Mouse (Mus musculus) forebrain, embryonic 15.5 days (tissue): Measurements from ENCODE around the gene Ccdc187. TPM values are rescaled to one million over a fixed set of nuclear protein-coding genes. Genes with fewer than 3 reads are reported as not detected.
A peak's percentile ranks its signal among the peaks of the same experiment; 100 is the strongest.

Experiments used
- ATAC-seq: fragments of 200-750 bp; cut with Nextera tagmentation; replicated peaks from 2 replicates; pipeline ENCODE4 v1.8.0; 2017; ENCODE audit warnings: mild to moderate bottlenecking, moderate TSS enrichment, moderate library complexity
- H3K27ac ChIP-seq: fragments of 300-500 bp; sonication (generic); replicated peaks from 2 replicates; pipeline ENCODE4 v1.5.1; 2015; ENCODE audit warnings: mild to moderate bottlenecking, inconsistent platforms
- H3K27me3 ChIP-seq: fragments of 300-500 bp; sonication (generic); 2 replicates; pipeline ENCODE4 v1.6.1; 2015; ENCODE audit warnings: inconsistent platforms
- H3K36me3 ChIP-seq: fragments of 300-500 bp; sonication (generic); 2 replicates; pipeline ENCODE4 v1.6.1; 2015; ENCODE audit warnings: mild to moderate bottlenecking, inconsistent platforms
- H3K4me1 ChIP-seq: fragments of 300-500 bp; sonication (generic); 2 replicates; pipeline ENCODE4 v1.6.1; 2015; ENCODE audit warnings: inconsistent platforms
- H3K4me2 ChIP-seq: fragments of 300-500 bp; sonication (generic); replicated peaks from 2 replicates; pipeline ENCODE4 v1.6.1; 2015; ENCODE audit warnings: mild to moderate bottlenecking, inconsistent platforms
- H3K4me3 ChIP-seq: fragments of 300-500 bp; sonication (generic); 2 replicates; pipeline ENCODE4 v1.5.1; 2015; ENCODE audit warnings: mild to moderate bottlenecking, inconsistent platforms
- H3K9ac ChIP-seq: fragments of 300-500 bp; sonication (generic); replicated peaks from 2 replicates; pipeline ENCODE4 v1.6.1; 2015; ENCODE audit warnings: mild to moderate bottlenecking, inconsistent platforms
- H3K9me3 ChIP-seq: fragments of 300-500 bp; sonication (generic); 2 replicates; pipeline ENCODE4 v1.6.1; 2016; ENCODE audit warnings: inconsistent platforms
- WGBS: fragments of 180-500 bp; shearing (Covaris S2); methylation state at CpG from one replicate; pipeline ENCODE4 v1.1.7; 2015; ENCODE audit warnings: mixed read lengths; 5-methylcytosine and 5-hydroxymethylcytosine counted together
- polyA plus RNA-seq: library from polyadenylated mRNA; unstranded; fragments of >200 nt; fragmentation: Nextera tagmentation; extraction: Ambion mirVana; gene quantifications from 2 replicates; pipeline ENCODE4 v1.2.1, GENCODE M21; 2015

Gene Ccdc187
- polyA plus RNA-seq: 0.18 and 0.24 TPM in 2 replicates

DNA sequence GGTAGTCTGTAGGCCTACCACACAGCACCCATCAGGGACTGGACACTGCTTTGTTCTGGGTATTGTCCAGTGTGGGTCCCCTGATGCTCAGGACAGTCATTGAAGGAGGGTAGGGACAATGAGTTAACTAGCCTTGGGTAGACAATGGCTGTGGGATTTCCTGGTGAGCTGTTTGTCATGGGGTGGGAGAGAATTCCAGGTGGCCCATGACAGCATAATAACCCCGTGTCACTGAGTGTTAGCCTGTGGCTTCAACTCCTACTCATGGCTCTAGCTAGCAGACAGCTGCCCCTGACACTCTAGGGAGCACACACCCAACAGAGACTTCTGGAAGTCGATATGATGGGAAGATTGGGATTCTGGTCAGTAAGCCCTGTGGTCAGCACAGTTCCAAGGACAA is at the start of gene Ccdc187:
Gene Ccdc187 (minus strand): TSS at position 101 of the 400 bp plus-strand sequence.
- Histone ChIP-seq H3K4me2 (no peak within 1 kb of the TSS), H3K9ac (no peak within 1 kb of the TSS), H3K27me3 (no peaks in the 10 kb centered on the region), H3K36me3 (no peaks in the 10 kb centered on the region), H3K4me1 (peaks cover 32% of the 10 kb centered on the region), H3K4me3 (no peak within 1 kb of the TSS), H3K9me3 (no peaks in the 10 kb centered on the region), H3K27ac (no peak within 1 kb of the TSS)
- WGBS: 57% methylated on average over 2 of the region's 2 CpGs
- no peak for ATAC-seq

- 74% methylated on average over 11 of the region's 11 CpGs for WGBS
- H3K9me3 ChIP-seq: no peaks in the 10 kb centered on the region
- H3K9ac ChIP-seq: no peak overlapping the region
- peaks cover 77% of the 10 kb centered on the region for H3K36me3 ChIP-seq
- H3K27ac ChIP-seq: no peak overlapping the region
- no peak overlapping the region for H3K4me3 ChIP-seq
- no peak overlapping the region for H3K4me2 ChIP-seq
- no peak for ATAC-seq
- H3K27me3 ChIP-seq: no peaks in the 10 kb centered on the region
- H3K4me1 ChIP-seq: no peaks in the 10 kb centered on the region; the same call in 1 of the 2 replicates
Observed at GRCm38 (mm10) chr2:26342609-26343490, 48.5 kb upstream of the Ccdc187 start.

- no peak overlapping the region for H3K27ac ChIP-seq
- no peak for ATAC-seq
- 68% methylated on average over 10 of the region's 10 CpGs for WGBS
- H3K4me1 ChIP-seq: no peaks in the 10 kb centered on the region; the same call in 1 of the 2 replicates
- H3K9me3 ChIP-seq: no peaks in the 10 kb centered on the region
- no peak overlapping the region for H3K4me3 ChIP-seq
- H3K4me2 ChIP-seq: no peak overlapping the region
- H3K36me3 ChIP-seq: peaks cover 69% of the 10 kb centered on the region
- H3K27me3 ChIP-seq: no peaks in the 10 kb centered on the region
- no peak overlapping the region for H3K9ac ChIP-seq
Observed at GRCm38 (mm10) chr2:26342044-26342443, 47.7 kb upstream of the Ccdc187 start.

DNA sequence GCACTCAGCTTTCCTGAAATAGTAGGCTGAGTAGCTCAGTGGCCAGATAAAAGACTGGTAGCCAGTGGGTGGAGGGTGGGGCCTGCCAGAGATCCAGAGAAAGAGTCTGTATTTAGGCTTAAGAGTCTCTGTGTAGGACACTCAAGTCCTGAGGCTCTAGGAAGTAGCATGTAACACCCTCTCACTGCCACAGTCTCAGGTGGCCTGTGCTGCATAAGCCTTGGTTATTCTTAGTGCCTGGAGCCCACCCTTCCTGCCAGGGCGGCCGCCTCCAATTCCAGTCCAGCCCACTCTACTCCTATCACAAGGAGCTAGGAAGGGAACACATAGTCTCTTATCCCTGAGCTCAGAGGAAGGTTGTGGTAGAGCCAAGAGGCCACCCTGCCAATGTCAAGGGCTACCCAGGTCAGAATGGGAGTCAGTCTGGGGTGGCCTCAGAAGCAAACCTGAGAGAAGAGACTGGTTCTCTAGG is 47.2 kb upstream of the Ccdc187 start:
- no peaks in the 10 kb centered on the region for H3K9me3 ChIP-seq
- 93% methylated on average over 2 of the region's 2 CpGs for WGBS
- peaks cover 64% of the 10 kb centered on the region for H3K36me3 ChIP-seq
- H3K27ac ChIP-seq: no peak overlapping the region
- no peak overlapping the region for H3K9ac ChIP-seq
- no peak overlapping the region for H3K4me3 ChIP-seq
- H3K27me3 ChIP-seq: no peaks in the 10 kb centered on the region
- H3K4me1 ChIP-seq: no peaks in the 10 kb centered on the region; the same call in 1 of the 2 replicates
- no peak overlapping the region for H3K4me2 ChIP-seq
- ATAC-seq: no peak

- Histone ChIP-seq H3K4me2 (no peak overlapping the region), H3K9me3 (no peaks in the 10 kb centered on the region), H3K4me1 (no peaks in the 10 kb centered on the region; the same call in 1 of the 2 replicates), H3K27ac (no peak overlapping the region), H3K36me3 (peaks cover 42% of the 10 kb centered on the region), H3K4me3 (no peak overlapping the region), H3K27me3 (no peaks in the 10 kb centered on the region), H3K9ac (no peak overlapping the region)
- ATAC-seq: no peak
- 79% methylated on average over 5 of the region's 5 CpGs for WGBS
Observed at GRCm38 (mm10) chr2:26339204-26339551, 44.8 kb upstream of the Ccdc187 start.

- Histone ChIP-seq H3K27ac (no peak overlapping the region), H3K4me2 (no peak overlapping the region), H3K9ac (no peak overlapping the region), H3K4me1 (no peaks in the 10 kb centered on the region; the same call in 1 of the 2 replicates), H3K36me3 (peaks cover 36% of the 10 kb centered on the region), H3K9me3 (no peaks in the 10 kb centered on the region), H3K27me3 (no peaks in the 10 kb centered on the region), H3K4me3 (no peak overlapping the region)
- ATAC-seq: no peak
- WGBS: 76% methylated on average over 9 of the region's 13 CpGs
Observed at GRCm38 (mm10) chr2:26338302-26339203, 44.2 kb upstream of the Ccdc187 start.

GRCm38 (mm10) chr2:26330702-26331101 is 36.3 kb upstream of the Ccdc187 start:
- no peaks in the 10 kb centered on the region for H3K9me3 ChIP-seq
- WGBS: 84% methylated on average over 6 of the region's 6 CpGs
- H3K4me1 ChIP-seq: no peaks in the 10 kb centered on the region
- H3K4me3 ChIP-seq: no peak overlapping the region
- no peak overlapping the region for H3K9ac ChIP-seq
- H3K4me2 ChIP-seq: no peak overlapping the region
- H3K36me3 ChIP-seq: peaks cover 55% of the 10 kb centered on the region
- ATAC-seq: 0 out of 2 replicates have a peak, but pooled peaks have one; percentile 37
- H3K27ac ChIP-seq: no peak overlapping the region
- H3K27me3 ChIP-seq: no peaks in the 10 kb centered on the region

- peaks cover 61% of the 10 kb centered on the region for H3K36me3 ChIP-seq
- H3K4me1 ChIP-seq: no peaks in the 10 kb centered on the region
- no peak for ATAC-seq
- no peak overlapping the region for H3K4me3 ChIP-seq
- no peaks in the 10 kb centered on the region for H3K27me3 ChIP-seq
- WGBS: 93% methylated on average over 4 of the region's 4 CpGs
- no peak overlapping the region for H3K9ac ChIP-seq
- no peak overlapping the region for H3K27ac ChIP-seq
- no peaks in the 10 kb centered on the region for H3K9me3 ChIP-seq
- no peak overlapping the region for H3K4me2 ChIP-seq
Observed at GRCm38 (mm10) chr2:26330056-26330468, 35.7 kb upstream of the Ccdc187 start.

DNA sequence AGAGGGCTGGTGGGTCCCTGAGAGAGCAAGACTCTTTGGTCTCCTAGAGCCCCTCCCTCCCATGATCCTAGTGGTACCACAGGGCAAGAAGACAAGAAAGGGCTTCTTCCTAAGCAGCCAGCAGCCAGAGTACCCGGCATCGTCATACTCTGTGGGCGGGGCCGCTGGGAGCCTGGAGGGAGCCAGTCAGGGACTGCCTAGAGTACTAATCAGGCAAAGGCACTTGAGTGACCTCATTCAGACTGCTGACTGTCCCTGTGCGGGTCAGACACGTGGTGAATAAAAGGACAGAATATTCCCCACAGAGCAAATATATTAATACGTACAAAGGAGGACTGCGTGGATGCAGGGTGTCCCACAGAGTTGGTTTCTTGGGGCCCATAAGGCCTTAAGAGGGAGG is 35.0 kb upstream of the Ccdc187 start:
- ATAC-seq: no peak; the same call in 1 of the 2 replicates
- 54% methylated on average over 8 of the region's 8 CpGs for WGBS

DNA sequence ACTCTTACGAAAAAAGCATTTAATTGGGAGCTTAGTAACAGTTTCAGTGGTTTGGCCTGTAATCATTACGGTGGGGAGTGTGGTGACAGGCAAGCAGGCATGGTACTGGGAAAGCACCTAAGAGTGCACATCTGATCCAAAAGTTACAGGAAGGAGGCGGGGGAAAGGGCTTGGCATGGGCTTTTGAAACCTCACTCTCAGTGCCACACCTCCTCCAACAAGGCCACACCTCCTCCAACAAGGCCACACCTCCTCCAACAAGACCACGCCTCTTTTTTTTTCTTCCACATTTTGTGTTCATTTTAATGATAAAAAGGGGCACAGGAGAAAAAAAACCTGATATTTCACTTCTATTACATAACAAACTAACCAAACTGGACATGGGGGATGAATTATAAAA is 33.5 kb upstream of the Ccdc187 start:
- 86% methylated on average over 4 of the region's 4 CpGs for WGBS
- Histone ChIP-seq H3K9ac (no peak overlapping the region), H3K27ac (no peak overlapping the region), H3K27me3 (no peaks in the 10 kb centered on the region), H3K4me2 (no peak overlapping the region), H3K36me3 (peaks cover 81% of the 10 kb centered on the region), H3K9me3 (no peaks in the 10 kb centered on the region), H3K4me3 (no peak overlapping the region), H3K4me1 (no peaks in the 10 kb centered on the region)
- ATAC-seq: no peak

More for the DNA sequence above, 35.0 kb upstream of the Ccdc187 start:
- no peak overlapping the region for H3K4me2 ChIP-seq
- peaks cover 68% of the 10 kb centered on the region for H3K36me3 ChIP-seq
- H3K9me3 ChIP-seq: no peaks in the 10 kb centered on the region
- H3K27me3 ChIP-seq: no peaks in the 10 kb centered on the region
- no peak overlapping the region for H3K9ac ChIP-seq
- no peak overlapping the region for H3K4me3 ChIP-seq
- no peaks in the 10 kb centered on the region for H3K4me1 ChIP-seq
- no peak overlapping the region for H3K27ac ChIP-seq

DNA sequence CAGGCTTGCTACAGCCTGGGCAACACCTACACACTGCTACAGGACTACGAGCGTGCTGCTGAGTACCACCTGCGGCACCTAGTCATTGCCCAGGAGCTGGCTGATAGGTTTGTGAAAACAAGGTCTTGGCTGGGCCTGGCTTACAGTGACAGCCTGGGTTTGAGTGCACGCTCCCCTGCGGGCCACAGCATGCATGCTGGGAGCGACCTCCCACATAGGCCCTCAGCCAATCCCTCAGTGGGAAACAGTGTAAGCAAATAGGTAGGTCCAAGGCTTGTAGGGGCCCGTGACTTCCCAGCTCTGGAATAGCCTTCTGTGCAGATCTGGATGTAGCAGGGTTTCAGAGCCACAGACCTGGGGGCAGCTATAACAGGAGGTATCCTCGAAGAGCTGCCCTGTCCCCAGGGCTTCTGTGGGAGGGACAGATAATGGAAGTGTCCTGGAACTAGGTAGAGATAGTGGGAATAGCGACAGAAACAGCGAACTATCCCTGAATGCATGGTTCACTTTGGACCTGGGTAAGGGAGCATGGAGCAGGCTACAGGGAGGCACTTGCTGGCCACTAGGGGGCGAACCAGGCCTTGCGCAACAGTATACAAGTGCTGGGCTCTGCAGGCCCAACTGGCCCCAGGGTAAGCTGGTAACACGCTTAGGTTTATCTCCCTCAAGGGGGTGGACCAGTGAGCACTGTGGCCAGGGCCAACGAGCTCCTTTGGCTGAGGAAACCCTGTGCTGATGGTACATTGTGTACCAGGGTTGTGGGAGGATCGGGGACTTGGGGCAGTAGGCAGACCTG is 31.2 kb upstream of the Ccdc187 start:
- ATAC-seq: peak; percentile 66; the same call in 1 of the 2 replicates
- Histone ChIP-seq H3K4me2 (no peak overlapping the region), H3K4me1 (no peaks in the 10 kb centered on the region), H3K9me3 (no peaks in the 10 kb centered on the region), H3K36me3 (peaks cover 67% of the 10 kb centered on the region), H3K4me3 (no peak overlapping the region), H3K9ac (no peak overlapping the region), H3K27me3 (no peaks in the 10 kb centered on the region), H3K27ac (no peak overlapping the region)
- WGBS: 67% methylated on average over 15 of the region's 15 CpGs
